Mouse (Mus musculus) left cerebral cortex, postnatal 25 days (tissue): ENCODE results near the gene Atp8a1. TPM values are rescaled to one million over a fixed set of nuclear protein-coding genes. Genes with fewer than 3 reads are reported as not detected.

Source experiments
- DNase-seq, 2 experiments: peaks; one replicate each; pipeline ENCODE4 v3.0.0; 2022; ENCODE audit warnings: low spot score in 2 of 2, mixed read lengths in 1 of 2
- intact Hi-C: fragments of 180-260 bp; cut with DNase I; formaldehyde crosslinking; loops from one replicate; pipeline ENCODE4 v1.15.1; 2025
- total RNA-seq, 2 experiments: library from RNA; stranded (reverse); gene quantifications; 2 replicates each; pipeline ENCODE4 v1.2.3; 2021

The Atp8a1 gene
- total RNA-seq, 2 experiments from 2014 or later, result 161 to 177 TPM

DNA sequence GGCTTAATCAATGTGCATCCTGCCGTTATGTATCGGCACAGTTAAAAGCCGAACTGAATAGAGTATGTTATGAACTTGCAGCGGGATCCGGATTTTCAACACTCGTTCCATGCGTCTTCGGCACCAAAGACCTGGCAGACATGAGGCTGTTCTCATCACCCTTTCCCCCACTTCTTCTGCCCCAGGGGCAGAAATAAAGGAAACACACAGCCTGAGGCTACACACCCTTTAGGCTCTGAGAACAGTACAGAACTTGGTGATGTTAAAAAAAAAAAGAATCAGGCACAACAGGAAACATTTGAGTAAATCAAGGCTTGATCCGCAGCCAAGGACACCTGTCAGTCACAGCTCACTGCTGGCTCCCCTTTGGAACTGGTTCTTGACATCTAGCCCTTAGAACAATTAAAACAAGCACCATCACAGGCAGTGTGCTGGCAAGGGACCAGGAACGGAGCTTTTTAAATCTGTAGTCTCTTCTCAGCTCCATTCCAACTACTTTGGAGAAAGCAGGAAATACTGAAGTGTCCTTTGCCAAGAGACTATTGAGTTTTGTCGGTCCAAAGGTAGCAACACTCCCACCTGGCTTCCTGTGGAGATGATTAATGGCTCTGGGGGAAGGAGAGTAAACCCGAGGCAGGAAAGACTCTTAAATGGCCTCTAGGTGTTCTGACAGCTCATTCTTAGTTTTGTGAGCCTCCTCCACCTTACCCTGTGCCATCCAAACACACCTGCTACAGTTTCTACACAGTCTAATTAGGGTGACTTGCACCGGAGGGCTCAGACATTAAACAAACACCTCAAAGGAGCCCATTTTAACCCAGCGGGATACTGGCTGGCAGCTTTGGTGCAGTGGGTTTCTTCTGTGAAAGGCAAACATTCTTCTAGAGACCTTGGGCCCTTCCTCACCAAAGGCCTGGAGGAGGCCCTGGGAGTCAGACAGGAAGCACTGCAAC is 50.0 kb downstream of the Atp8a1 start:
- peak in 1 of 2 experiments; percentile 52 for DNase-seq
- intact Hi-C loops, result no loop called here

GRCm38 (mm10) chr5:67794129-67794800 is 53.0 kb downstream of the Atp8a1 start:
- peak in 1 of 2 experiments; percentile 83 for DNase-seq
- intact Hi-C loops, result no loop called here

- intact Hi-C loops, result no loop called here
- DNase-seq, result no peak
Observed at GRCm38 (mm10) chr5:67782775-67783174, 64.5 kb downstream of the Atp8a1 start.

DNA sequence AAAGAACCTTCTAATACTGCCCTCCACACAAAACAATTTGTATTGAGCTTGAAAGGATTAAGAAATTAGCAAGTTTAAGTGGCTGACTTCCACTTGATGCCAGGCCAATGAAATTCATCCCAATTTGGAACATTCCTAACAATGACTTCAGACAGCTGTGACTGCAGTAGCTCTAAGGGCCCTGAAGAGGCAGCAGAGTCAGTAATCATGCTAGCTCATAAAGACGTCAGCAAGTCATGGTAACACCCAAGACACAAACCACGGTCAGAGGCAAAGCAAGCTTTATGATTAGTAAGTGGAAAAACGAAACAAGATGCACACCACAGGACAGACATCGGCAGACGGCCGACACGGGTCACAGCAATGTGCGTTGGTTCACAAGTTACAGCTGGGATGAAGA is 69.2 kb downstream of the Atp8a1 start:
- intact Hi-C loops, result loop anchor here (5.0 kb wide), 1 partner anchor 69 kb away; the partner anchor contains the start of gene Atp8a1
- DNase-seq, result peak; percentile 35 to 81

DNA sequence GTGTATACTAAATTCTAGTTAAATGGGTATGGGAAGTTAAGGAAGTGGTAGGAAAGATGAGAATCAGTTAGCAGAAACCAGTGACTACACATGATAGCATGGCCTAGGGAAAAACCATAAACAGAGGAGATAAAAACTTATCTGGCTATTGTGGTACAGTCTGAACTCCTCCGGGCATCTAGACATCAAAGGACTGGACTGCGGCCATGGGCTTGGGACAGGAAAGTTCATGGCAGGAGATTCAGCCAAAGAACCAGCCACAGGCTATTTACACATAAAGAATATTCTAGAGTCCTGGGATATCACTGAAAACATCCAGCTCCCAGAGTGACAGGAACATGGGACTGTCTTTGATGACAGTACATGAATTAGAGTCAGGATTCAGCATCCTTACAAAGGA is 73.0 kb downstream of the Atp8a1 start:
- intact Hi-C loops, result no loop called here
- no peak for DNase-seq

- intact Hi-C loops, result no loop called here
- DNase-seq, result peak in 1 of 2 experiments; percentile 60
Observed at GRCm38 (mm10) chr5:67768708-67769107, 78.5 kb downstream of the Atp8a1 start.

GRCm38 (mm10) chr5:67764798-67765197 is 82.4 kb downstream of the Atp8a1 start:
- DNase-seq, result no peak
- intact Hi-C loops, result no loop called here

GRCm38 (mm10) chr5:67758126-67758525 is 89.1 kb downstream of the Atp8a1 start:
- no peak for DNase-seq
- intact Hi-C loops, result loop anchor here (10.0 kb wide), 2 partner anchors 357 to 1767 kb away; no protein-coding TSS in a partner anchor

- intact Hi-C loops, result loop anchor here (1.0 to 10.0 kb wide), 4 partner anchors 91 to 1769 kb away; partner anchors contain the start of gene Atp8a1
- DNase-seq, result peak; percentile 34 to 63
Observed at GRCm38 (mm10) chr5:67756138-67756537, 91.1 kb downstream of the Atp8a1 start.

DNA sequence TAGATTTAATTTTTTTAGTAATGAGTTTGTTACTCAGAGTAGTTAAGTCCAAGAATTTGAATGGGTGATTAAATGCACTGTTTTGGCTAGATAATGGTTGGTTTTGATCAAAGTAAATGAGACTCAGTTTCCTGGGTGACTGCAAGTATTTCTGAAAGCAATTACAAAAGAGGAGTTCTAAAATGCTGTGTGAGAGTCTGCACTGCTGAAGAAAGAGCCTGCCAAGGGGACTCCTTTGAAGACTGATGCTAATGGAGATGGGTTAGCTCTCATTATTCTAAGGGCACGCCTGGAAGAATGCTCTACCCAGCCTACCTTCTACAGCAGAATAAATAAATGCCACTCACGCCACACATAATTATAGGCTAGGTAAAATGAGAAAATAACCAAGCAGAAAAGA is 94.2 kb downstream of the Atp8a1 start:
- peak in 1 of 2 experiments; percentile 55 for DNase-seq
- intact Hi-C loops, result loop anchor here (5.0 to 10.0 kb wide), 3 partner anchors 184 to 1772 kb away; no protein-coding TSS in a partner anchor

DNA sequence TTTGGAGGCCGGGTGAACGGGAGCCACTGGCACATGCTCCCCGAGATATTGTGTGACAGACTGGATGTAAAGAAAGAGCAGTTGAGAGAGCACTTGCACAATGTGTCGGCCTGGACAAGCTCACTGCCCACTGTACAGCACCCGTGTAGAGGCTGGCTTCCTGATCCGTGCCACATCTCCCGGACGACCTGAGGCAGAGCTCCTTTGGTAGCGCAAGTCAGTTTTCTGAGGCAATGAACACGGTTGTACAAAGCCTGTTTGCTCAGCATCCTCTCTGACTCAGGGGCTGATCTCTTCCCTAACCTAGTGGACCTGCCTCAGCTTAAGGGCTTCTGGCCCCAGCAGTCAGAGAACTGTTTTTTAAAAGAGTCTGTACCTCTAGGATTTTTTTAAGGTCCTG is 94.6 kb downstream of the Atp8a1 start:
- DNase-seq, result peak in 1 of 2 experiments; percentile 28
- intact Hi-C loops, result loop anchor here (5.0 to 10.0 kb wide), 3 partner anchors 185 to 1772 kb away; no protein-coding TSS in a partner anchor

DNA sequence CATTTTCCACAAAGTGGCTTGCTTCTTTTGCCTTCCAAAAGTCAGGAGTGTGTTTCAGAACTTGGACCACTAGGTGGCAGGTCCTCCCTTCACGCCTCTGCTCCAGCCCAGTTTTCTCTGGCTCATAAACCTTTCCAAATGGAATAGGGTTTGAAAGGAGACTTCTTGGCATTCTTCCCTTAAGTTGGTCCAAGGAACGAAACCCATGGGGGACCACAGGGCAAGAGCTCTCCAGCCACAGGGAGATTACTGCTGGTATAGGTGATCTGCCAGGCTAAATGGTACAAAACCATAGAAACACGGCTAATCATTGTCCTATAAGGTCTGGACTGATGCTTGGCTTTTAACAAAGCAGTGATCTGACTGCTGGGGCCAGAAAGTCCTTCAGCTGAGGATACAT is 95.2 kb downstream of the Atp8a1 start:
- peak; percentile 62 to 81 for DNase-seq
- intact Hi-C loops, result loop anchor here (5.0 to 10.0 kb wide), 3 partner anchors 185 to 1773 kb away; no protein-coding TSS in a partner anchor

DNA sequence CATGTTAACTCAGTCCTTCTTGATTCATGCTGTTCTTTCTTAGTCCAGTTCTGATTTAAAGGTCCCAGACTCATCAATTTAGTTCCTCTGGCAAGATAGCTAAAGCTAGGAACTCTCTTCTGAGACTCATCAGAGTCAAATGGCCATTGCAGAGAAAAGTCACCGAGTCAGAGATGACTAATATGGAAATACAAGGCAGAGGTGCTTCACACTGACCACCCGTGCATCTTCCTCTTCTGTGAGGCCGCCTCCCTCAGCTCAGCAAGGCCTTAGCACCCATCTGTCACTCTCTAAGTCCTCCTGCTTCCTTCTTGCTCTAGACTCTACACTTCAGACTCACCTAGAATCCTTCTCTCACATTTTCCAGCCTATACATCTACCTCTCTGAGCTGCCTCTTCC is 108.0 kb downstream of the Atp8a1 start:
- intact Hi-C loops, result no loop called here
- DNase-seq, result no peak

- intact Hi-C loops, result no loop called here
- DNase-seq, result no peak
Observed at GRCm38 (mm10) chr5:67738133-67738532, 109.1 kb downstream of the Atp8a1 start.

GRCm38 (mm10) chr5:67735771-67736170 is 111.5 kb downstream of the Atp8a1 start:
- intact Hi-C loops, result no loop called here
- peak in 1 of 2 experiments; percentile 40 for DNase-seq

- DNase-seq, result no peak
- intact Hi-C loops, result no loop called here
Observed at GRCm38 (mm10) chr5:67733551-67734258, 113.5 kb downstream of the Atp8a1 start.

DNA sequence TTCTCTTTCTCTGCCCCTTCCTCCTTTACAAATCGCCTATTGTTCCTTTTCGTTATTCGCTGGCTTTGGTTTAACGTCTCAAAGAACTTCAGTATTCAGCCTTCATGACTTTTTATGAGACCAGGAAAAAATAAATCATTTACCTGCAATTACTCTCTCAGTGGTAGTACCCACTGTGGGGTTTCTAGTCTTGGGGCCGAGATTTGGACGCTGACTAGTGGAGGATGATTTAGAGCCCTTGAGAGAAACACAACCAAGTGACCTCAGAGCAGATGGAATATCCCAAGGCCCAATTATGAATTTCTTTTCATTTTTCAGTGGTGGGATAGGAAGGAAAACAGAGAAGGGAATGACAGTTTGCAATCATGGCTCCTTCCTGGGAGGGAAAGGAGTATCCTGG is 114.1 kb downstream of the Atp8a1 start:
- DNase-seq, result no peak
- intact Hi-C loops, result no loop called here

DNA sequence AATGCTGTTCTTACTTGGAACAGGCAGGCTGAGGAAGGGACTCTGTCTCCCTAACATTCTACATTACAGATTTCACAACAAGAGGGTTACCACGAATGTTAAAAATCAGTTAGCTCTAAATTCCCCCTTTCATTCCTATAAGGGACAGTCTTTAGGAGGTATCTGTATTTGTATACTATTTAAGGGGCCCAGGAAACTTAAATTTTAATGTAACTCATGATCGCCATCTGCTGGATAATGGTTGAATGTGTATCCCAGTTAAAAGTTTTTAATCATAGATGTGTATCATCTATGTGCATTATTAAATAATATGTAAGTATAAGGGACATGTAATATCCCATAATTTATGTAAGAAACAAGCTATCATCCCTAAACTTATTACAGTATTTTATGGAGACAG is 119.5 kb downstream of the Atp8a1 start:
- peak in 1 of 2 experiments; percentile 45 for DNase-seq
- intact Hi-C loops, result loop anchor here (1.0 kb wide), 1 partner anchor 195 kb away; no protein-coding TSS in a partner anchor

- no peak for DNase-seq
- intact Hi-C loops, result loop anchor here (1.0 kb wide), 1 partner anchor 195 kb away; no protein-coding TSS in a partner anchor
Observed at GRCm38 (mm10) chr5:67726810-67727209, 120.4 kb downstream of the Atp8a1 start.
